Mouse (Mus musculus) MEL (cell line): Measurements from ENCODE around the gene Baz1a. TPM values are rescaled to one million over a fixed set of nuclear protein-coding genes. Genes with fewer than 3 reads are reported as not detected.

Experiments
- DNase-seq: peaks from one replicate; pipeline ENCODE4 v3.0.0; 2011; ENCODE audit warnings: low read depth, low spot score
- H3K27ac ChIP-seq: 2 replicates; pipeline ENCODE4 v1.5.1; 2012; ENCODE audit warnings: low read depth, mild to moderate bottlenecking, control low read depth, low read length, moderate library complexity; ENCODE audit not compliant: control insufficient read depth
- H3K27me3 ChIP-seq, 2 experiments: fragments of 150-350 bp in 1 of 2; sonication (generic) in 1 of 2; 2 replicates each; pipeline ENCODE4 v1.6.1; 2012; ENCODE audit warnings: low read length in 2 of 2, mild to moderate bottlenecking in 2 of 2, improper control_type of control experiment in 1 of 2, moderate library complexity in 1 of 2; ENCODE audit not compliant: insufficient read depth in 2 of 2, control insufficient read depth in 1 of 2
- H3K36me3 ChIP-seq, 2 experiments: 2 replicates each; pipeline ENCODE4 v1.6.1; 2012 to 2014; ENCODE audit warnings: low read length in 2 of 2, improper control_type of control experiment in 1 of 2, inconsistent platforms in 1 of 2, mild to moderate bottlenecking in 1 of 2; ENCODE audit not compliant: insufficient read depth in 2 of 2, control insufficient read depth in 1 of 2
- H3K4me1 ChIP-seq, 2 experiments: fragments of 150-350 bp in 1 of 2; sonication (generic) in 1 of 2; 2 replicates each; pipeline ENCODE4 v1.6.1; 2012; ENCODE audit warnings: low read length in 2 of 2, improper control_type of control experiment in 1 of 2, mild to moderate bottlenecking in 1 of 2; ENCODE audit not compliant: insufficient read depth in 2 of 2, control insufficient read depth in 1 of 2
- H3K4me3 ChIP-seq, 2 experiments: fragments of 150-350 bp in 1 of 2; sonication (generic) in 1 of 2; 2 replicates each; pipeline ENCODE4 v1.5.1; 2012; ENCODE audit warnings: low read depth in 2 of 2, low read length in 2 of 2, mild to moderate bottlenecking in 2 of 2, moderate library complexity in 2 of 2, control low read depth in 1 of 2, improper control_type of control experiment in 1 of 2; ENCODE audit not compliant: control insufficient read depth in 1 of 2, insufficient read depth in 1 of 2
- H3K79me2 ChIP-seq: 2 replicates; pipeline ENCODE4 v1.6.1; 2012; ENCODE audit warnings: mild to moderate bottlenecking, low read length, moderate library complexity; ENCODE audit not compliant: control insufficient read depth, poor library complexity, insufficient read depth
- H3K9ac ChIP-seq: 2 replicates; pipeline ENCODE4 v1.6.1; 2012; ENCODE audit warnings: low read depth, mild to moderate bottlenecking, control low read depth, low read length, moderate library complexity; ENCODE audit not compliant: control insufficient read depth, poor library complexity, severe bottlenecking
- H3K9me3 ChIP-seq: fragments of 150-350 bp; sonication (generic); replicated peaks from 2 replicates; pipeline ENCODE4 v1.6.1; 2012; ENCODE audit warnings: mild to moderate bottlenecking, low read length, improper control_type of control experiment, moderate library complexity; ENCODE audit not compliant: insufficient read depth
- CHD1 ChIP-seq: IDR thresholded peaks from 2 replicates; pipeline ENCODE4 v1.6.1; 2012; ENCODE audit warnings: low read depth, mild to moderate bottlenecking, inconsistent platforms, low read length, improper control_type of control experiment
- E2F4 ChIP-seq: IDR thresholded peaks from 2 replicates; pipeline ENCODE4 v1.6.1; 2011; ENCODE audit warnings: low read depth, low read length, improper control_type of control experiment, borderline replicate concordance
- ELF1 ChIP-seq: IDR thresholded peaks from 2 replicates; pipeline ENCODE4 v1.6.1; 2014; ENCODE audit warnings: low read depth, mild to moderate bottlenecking, inconsistent platforms, low read length, improper control_type of control experiment, moderate library complexity
- ETS1 ChIP-seq: IDR thresholded peaks from 2 replicates; pipeline ENCODE4 v1.6.1; 2012; ENCODE audit warnings: low read depth, mild to moderate bottlenecking, inconsistent platforms, low read length, improper control_type of control experiment, moderate library complexity
- KAT2A ChIP-seq: conservative IDR thresholded peaks from 2 replicates; pipeline ENCODE4 v1.6.1; 2012; ENCODE audit warnings: low read depth, low read length, improper control_type of control experiment, inconsistent platforms
- MAX ChIP-seq: IDR thresholded peaks from 2 replicates; pipeline ENCODE4 v1.6.1; 2011; ENCODE audit warnings: low read length, improper control_type of control experiment
- MEF2A ChIP-seq: IDR thresholded peaks from 2 replicates; pipeline ENCODE4 v1.6.1; 2014; ENCODE audit warnings: low read depth, mild to moderate bottlenecking, inconsistent platforms, low read length, improper control_type of control experiment; ENCODE audit not compliant: poor library complexity, insufficient replicate concordance, severe bottlenecking; ENCODE audit errors: extremely low read depth
- MXI1 ChIP-seq: IDR thresholded peaks from 2 replicates; pipeline ENCODE4 v1.6.1; 2011; ENCODE audit warnings: mild to moderate bottlenecking, low read depth, low read length, improper control_type of control experiment
- MYB ChIP-seq: IDR thresholded peaks from 2 replicates; pipeline ENCODE4 v1.6.1; 2011; ENCODE audit warnings: mild to moderate bottlenecking, low read depth, low read length, improper control_type of control experiment
- MYC ChIP-seq: IDR thresholded peaks from 2 replicates; pipeline ENCODE4 v1.6.1; 2011; ENCODE audit warnings: low read depth, mild to moderate bottlenecking, low read length, improper control_type of control experiment, moderate library complexity
- NELFE ChIP-seq: IDR thresholded peaks from 2 replicates; pipeline ENCODE4 v1.6.1; 2011; ENCODE audit warnings: low read depth, low read length, improper control_type of control experiment
- POLR2AphosphoS2 ChIP-seq: IDR thresholded peaks from 2 replicates; pipeline ENCODE4 v1.6.1; 2011; ENCODE audit warnings: low read length, improper control_type of control experiment
- POLR2AphosphoS5 ChIP-seq: IDR thresholded peaks from 2 replicates; pipeline ENCODE4 v1.6.1; 2012; ENCODE audit warnings: low read depth, borderline replicate concordance, mild to moderate bottlenecking, inconsistent platforms, low read length, moderate library complexity, mixed read lengths
- RAD21 ChIP-seq: IDR thresholded peaks from 2 replicates; pipeline ENCODE4 v1.6.1; 2011; ENCODE audit warnings: mild to moderate bottlenecking, low read depth, low read length, improper control_type of control experiment
- RCOR1 ChIP-seq: IDR thresholded peaks from 2 replicates; pipeline ENCODE4 v1.6.1; 2012; ENCODE audit warnings: low read depth, mild to moderate bottlenecking, inconsistent platforms, low read length, improper control_type of control experiment
- SIN3A ChIP-seq: IDR thresholded peaks from 2 replicates; pipeline ENCODE4 v1.6.1; 2012; ENCODE audit warnings: low read length, improper control_type of control experiment, inconsistent platforms
- TBP ChIP-seq: IDR thresholded peaks from 2 replicates; pipeline ENCODE4 v1.8.0; 2011; ENCODE audit warnings: low read depth, low read length, improper control_type of control experiment
- TCF12 ChIP-seq: IDR thresholded peaks from 2 replicates; pipeline ENCODE4 v1.6.1; 2014; ENCODE audit warnings: low read depth, mild to moderate bottlenecking, inconsistent platforms, low read length, improper control_type of control experiment, moderate library complexity
- USF1 ChIP-seq: IDR thresholded peaks from 2 replicates; pipeline ENCODE4 v1.6.1; 2014; ENCODE audit warnings: low read depth, mild to moderate bottlenecking, inconsistent platforms, low read length, improper control_type of control experiment, moderate library complexity
- ZC3H11A ChIP-seq: IDR thresholded peaks from 2 replicates; pipeline ENCODE4 v1.6.1; 2012; ENCODE audit warnings: low read depth, mild to moderate bottlenecking, inconsistent platforms, low read length, improper control_type of control experiment
- ZMIZ1 ChIP-seq: IDR thresholded peaks from 2 replicates; pipeline ENCODE4 v1.6.1; 2012; ENCODE audit warnings: low read depth, mild to moderate bottlenecking, inconsistent platforms, low read length, improper control_type of control experiment, moderate library complexity
- ZNF384 ChIP-seq: IDR thresholded peaks from 2 replicates; pipeline ENCODE4 v1.6.1; 2012; ENCODE audit warnings: low read depth, mild to moderate bottlenecking, inconsistent platforms, low read length, improper control_type of control experiment
- polyA plus RNA-seq, 2 experiments: library from polyadenylated mRNA; stranded (reverse) in 1 of 2; unstranded in 1 of 2; fragments of >175 nt in 1 of 2; fragments of >200 nt in 1 of 2; gene quantifications; 2 replicates each; pipeline versions ENCODE4 v1.2.1 to v1.2.4; 2012; ENCODE audit warnings: low replicate concordance in 2 of 2, low read depth in 1 of 2; ENCODE audit not compliant: insufficient read length in 2 of 2, insufficient read depth in 1 of 2, missing spikeins in 1 of 2
- total RNA-seq: library from RNA; depleted of rRNA; stranded (reverse); fragments of 300-350 nt; gene quantifications from 2 replicates; pipeline ENCODE4 v1.2.3, GENCODE M21; 2012

The Baz1a gene
- total and polyA plus RNA-seq, 3 experiments: 39.8 to 203 (median 46.0) TPM

DNA sequence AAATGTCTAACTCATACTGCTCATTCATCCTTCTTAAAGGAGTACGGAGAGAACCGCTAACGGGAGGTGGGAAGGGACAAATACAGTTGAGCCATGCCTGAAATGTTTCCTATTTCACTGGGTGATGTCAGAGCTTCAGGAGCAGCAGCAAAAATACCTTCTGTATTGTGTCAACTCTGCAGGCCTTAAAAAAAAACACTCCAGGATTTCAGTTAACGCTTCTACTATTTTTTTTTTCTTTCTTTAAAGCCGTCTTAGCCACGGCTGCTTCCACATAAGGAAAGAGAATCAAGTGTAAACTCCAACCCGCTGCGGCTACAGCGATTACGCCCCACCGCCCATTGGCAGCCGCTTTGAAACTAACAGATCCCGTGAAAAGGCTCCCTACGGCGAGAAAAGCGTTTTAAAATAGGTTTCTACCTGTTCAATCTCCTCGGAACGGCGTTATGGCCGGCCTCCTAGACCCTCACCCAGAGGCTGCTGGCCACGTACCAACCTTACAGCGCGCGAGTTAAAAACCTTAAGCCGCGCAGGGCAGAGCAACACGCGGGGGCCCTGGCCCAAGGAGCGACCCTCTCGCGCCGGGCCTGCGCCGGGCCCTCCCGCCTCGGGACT lies 152.1 kb downstream of the Baz1a start:
- Histone ChIP-seq H3K36me3 (peaks cover 18 to 23% of the 10 kb centered on the region in 2 experiments), H3K27ac (peak overlapping the region; percentile 85), H3K4me3 (peak overlapping the region; percentile 98 to 100), H3K79me2 (peaks cover 19% of the 10 kb centered on the region), H3K9me3 (no peaks in the 10 kb centered on the region), H3K27me3 (no peaks in the 10 kb centered on the region), H3K4me1 (peaks cover 5 to 9% of the 10 kb centered on the region in 2 experiments; a peak in 3 of 4 replicates), H3K9ac (peak overlapping the region; percentile 99)
- 0 out of 2 replicates have a peak, but pooled peaks have one; percentile 19 for TF ChIP-seq TBP
- no peak for TF ChIP-seq TCF12
- TF ChIP-seq RCOR1: no peak
- TF ChIP-seq ETS1: 0 out of 2 replicates have a peak, but pooled peaks have one; percentile 22
- no peak for TF ChIP-seq KAT2A
- no peak for TF ChIP-seq MEF2A
- TF ChIP-seq POLR2AphosphoS5: no peak
- TF ChIP-seq MYC: peak; percentile 75
- no peak for TF ChIP-seq RAD21
- peak; percentile 87 for TF ChIP-seq MXI1
- TF ChIP-seq ZC3H11A: no peak
- no peak for TF ChIP-seq E2F4
- TF ChIP-seq ELF1: 0 out of 2 replicates have a peak, but pooled peaks have one; percentile 7
- TF ChIP-seq CHD1: 0 out of 2 replicates have a peak, but pooled peaks have one; percentile 68
- peak; percentile 57; the same call in 1 of the 2 replicates for TF ChIP-seq POLR2AphosphoS2
- TF ChIP-seq SIN3A: peak; percentile 60; the same call in 1 of the 2 replicates
- peak; percentile 22; the same call in 1 of the 2 replicates for TF ChIP-seq NELFE
- peak; percentile 68; the same call in 1 of the 2 replicates for TF ChIP-seq ZNF384
- no peak for TF ChIP-seq ZMIZ1
- TF ChIP-seq MYB: 0 out of 2 replicates have a peak, but pooled peaks have one; percentile 12
- TF ChIP-seq MAX: peak; percentile 36; the same call in 1 of the 2 replicates
- no peak for TF ChIP-seq USF1
- peak; percentile 74 for DNase-seq
